Mouse (Mus musculus) adrenal gland, postnatal 14 days (tissue): ENCODE measurements around the gene Fkbp15. TPM values are rescaled to one million over a fixed set of nuclear protein-coding genes. Genes with fewer than 3 reads are reported as not detected.

Experiments used
- DNase-seq: peaks from one replicate; pipeline ENCODE4 v3.0.0; 2021; ENCODE audit warnings: mixed read lengths
- total RNA-seq: library from RNA; stranded (reverse); gene quantifications from 2 replicates; pipeline ENCODE4 v1.2.3, GENCODE M21; 2021

The Fkbp15 gene
- total RNA-seq, 1 experiment from 2014 or later, result 33.5 TPM

DNA sequence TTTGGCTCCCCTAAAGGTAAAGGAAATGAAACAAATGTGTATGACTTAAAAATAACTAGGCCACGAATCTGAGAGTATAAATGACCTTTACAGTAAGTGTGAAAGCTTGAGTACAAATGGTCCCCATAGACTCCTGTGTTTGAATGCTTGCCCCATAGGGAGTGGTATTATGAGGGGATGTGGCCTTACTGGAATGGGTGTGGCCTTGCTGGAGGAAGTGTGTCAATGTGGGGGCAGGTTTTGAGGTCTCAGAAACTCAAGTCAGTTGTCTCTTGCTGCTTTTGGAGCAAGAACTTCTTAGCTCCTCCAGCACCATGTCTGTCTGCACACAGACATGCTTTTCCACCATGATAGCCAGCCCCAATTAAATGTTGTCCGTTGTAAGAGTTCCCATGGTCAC lies 43.9 kb downstream of the Fkbp15 start:
- no peak for DNase-seq

- DNase-seq, result no peak
These were observed 45.8 kb downstream of the Fkbp15 start for GRCm38 (mm10) chr4:62314516-62314915.

GRCm38 (mm10) chr4:62313641-62314211 lies 46.6 kb downstream of the Fkbp15 start:
- DNase-seq, result no peak

DNA sequence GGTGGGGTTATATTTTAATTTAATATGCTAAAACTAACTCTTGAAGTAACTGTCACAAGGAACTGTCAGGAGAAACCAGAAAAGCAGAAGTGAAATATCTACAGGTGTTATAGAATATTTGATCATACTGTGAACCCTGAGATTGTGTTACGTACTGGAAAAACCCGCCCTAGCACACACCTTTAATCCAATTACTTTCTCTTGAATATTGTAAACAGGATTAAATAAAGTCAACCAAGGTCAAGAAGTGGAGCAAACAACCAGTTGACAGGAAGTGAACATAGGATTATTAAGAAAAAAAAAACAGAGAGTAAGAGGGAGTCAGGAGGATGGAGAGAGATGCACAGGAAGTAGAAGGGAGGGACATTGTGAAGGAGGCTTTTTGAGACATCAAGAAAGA lies 47.5 kb downstream of the Fkbp15 start:
- DNase-seq, result no peak

- no peak for DNase-seq
These were observed 51.9 kb downstream of the Fkbp15 start for GRCm38 (mm10) chr4:62308406-62308805.

GRCm38 (mm10) chr4:62306840-62307239 lies 53.5 kb downstream of the Fkbp15 start:
- no peak for DNase-seq

- DNase-seq, result no peak
These were observed 54.0 kb downstream of the Fkbp15 start for GRCm38 (mm10) chr4:62306301-62306700.

GRCm38 (mm10) chr4:62303288-62303687 lies 57.1 kb downstream of the Fkbp15 start:
- DNase-seq, result no peak

DNA sequence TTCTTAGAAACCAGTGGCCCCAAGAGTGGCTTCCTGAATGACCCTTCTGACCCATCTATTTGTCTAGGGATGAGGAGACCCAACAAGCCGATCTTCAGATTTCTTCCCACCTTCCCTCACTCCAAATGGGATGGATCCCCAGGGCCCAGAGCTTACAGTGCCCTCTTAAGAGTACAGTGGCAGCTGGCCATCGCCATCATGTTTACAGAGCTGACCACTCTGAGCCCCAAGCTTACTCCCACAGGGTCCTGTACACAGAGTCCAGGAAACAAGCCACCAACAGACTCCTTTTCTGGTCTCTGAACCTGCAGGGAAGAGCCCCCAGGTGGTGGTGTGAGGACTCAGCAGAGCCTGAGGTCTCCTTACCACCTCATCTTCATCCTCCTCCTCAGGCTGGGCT lies 57.6 kb downstream of the Fkbp15 start:
- no peak for DNase-seq

DNA sequence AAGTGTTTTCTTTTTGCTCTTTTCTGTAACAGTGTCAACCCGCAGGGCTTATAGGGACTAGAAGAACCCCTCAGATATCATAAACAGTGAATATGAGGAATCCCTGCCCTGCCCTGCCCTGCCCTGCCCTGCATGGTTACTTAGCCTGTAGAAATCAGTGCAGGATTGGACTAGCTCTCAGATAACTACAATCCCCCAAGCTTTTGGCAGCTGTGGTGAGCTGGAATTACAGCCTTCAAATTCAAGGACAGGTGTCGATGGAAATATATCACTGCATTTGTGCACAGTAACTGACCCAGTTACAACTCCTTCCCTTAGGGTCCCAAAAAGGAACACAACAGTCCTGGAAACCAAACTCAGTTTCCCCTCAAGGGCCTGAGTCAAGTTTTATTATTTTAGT lies 60.3 kb downstream of the Fkbp15 start:
- DNase-seq, result peak; percentile 52

DNA sequence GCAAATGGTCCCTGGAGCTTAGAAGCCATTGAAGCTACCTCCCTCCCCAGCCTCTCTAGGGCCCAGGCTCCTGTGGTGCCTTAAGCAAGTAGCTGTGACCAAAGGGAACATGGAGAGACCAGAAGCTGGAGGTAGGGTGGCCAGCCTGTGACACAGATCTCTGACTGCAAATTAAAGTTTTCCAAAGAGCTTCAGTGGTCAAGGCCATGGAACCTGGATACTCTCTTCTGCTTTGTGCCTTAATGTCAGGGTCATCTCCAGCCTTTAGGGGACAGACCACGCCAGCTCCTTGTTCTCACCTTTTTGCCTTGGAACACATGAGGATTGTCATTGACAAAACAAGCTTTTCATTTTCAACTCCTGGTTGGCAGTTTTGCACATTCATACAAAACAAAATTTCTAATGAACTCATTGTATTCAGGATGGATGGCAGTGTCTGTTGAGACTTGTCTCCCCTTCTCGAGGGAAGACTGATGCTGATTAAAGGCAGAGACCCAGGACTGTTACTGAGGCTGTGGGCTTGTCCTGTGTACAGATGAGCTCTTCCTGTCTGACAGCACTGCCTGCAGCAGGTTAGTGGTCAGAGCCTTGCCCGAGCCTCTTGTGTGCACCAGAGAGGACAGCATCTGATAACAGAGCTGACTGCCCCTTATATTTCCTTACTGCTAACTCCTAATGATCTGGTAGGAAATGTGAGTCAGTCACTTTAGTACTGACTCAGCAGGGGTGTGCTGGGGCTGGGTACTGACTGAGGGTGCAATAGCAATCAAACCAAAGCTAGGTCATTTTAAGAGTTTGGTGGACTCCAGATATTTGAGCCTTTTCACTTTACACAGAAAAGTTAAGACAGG lies 62.8 kb downstream of the Fkbp15 start:
- no peak for DNase-seq

GRCm38 (mm10) chr4:62294741-62295140 lies 65.6 kb downstream of the Fkbp15 start:
- no peak for DNase-seq

DNA sequence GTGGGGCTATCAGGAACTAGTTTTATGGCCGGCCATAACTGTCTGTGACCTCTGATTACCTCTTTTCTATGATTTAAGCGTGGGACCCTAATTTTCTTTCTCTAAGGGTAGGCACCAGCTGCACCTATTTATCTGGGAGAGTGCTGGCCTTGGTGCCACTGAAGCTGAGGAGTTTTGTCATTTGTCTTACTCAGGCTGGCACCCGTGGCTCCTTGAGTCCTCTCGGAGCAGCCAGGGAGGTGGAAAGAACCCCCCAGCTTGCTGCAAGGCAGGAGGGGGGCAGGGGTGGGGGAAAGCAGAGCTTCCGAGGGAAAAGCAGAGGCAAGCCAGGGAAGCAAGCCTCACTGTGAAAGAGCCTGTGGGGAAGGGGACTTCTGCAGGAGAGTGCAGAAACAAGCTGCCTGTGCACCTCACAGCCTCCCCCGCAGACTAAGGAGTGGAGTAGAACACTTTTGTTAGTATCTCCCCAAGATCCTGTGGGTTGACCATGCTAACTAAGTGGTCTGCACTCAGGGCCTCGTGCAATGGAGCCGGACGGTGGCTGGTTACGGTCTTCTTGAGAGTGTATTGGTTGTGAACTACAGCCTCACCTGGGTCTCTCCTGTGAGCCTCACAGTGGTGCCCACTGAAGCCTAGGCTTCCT lies 67.0 kb downstream of the Fkbp15 start:
- peak; percentile 29 for DNase-seq

- no peak for DNase-seq
These were observed 67.7 kb downstream of the Fkbp15 start for GRCm38 (mm10) chr4:62292461-62293180.

GRCm38 (mm10) chr4:62290816-62291505 lies 69.4 kb downstream of the Fkbp15 start:
- DNase-seq, result no peak

DNA sequence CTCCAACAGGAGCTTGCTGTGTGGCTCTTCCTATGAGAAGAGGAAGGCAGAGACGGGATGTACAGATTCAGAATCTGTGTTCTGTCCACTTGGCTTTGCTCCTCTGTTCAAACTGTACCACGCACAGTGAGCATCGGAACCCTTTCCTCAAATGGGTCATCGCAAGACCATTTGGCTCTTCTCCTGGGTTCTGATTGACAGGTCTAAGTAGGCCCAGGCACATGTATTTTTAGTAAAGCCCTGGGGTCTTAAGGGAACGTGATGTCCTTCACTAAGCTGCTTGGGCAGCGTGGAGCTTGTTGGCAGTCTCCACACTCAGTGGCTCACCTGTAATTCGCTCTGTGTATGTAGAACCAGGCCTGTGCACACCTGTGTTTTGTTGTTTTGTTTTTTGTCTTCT lies 71.1 kb downstream of the Fkbp15 start:
- no peak for DNase-seq

DNA sequence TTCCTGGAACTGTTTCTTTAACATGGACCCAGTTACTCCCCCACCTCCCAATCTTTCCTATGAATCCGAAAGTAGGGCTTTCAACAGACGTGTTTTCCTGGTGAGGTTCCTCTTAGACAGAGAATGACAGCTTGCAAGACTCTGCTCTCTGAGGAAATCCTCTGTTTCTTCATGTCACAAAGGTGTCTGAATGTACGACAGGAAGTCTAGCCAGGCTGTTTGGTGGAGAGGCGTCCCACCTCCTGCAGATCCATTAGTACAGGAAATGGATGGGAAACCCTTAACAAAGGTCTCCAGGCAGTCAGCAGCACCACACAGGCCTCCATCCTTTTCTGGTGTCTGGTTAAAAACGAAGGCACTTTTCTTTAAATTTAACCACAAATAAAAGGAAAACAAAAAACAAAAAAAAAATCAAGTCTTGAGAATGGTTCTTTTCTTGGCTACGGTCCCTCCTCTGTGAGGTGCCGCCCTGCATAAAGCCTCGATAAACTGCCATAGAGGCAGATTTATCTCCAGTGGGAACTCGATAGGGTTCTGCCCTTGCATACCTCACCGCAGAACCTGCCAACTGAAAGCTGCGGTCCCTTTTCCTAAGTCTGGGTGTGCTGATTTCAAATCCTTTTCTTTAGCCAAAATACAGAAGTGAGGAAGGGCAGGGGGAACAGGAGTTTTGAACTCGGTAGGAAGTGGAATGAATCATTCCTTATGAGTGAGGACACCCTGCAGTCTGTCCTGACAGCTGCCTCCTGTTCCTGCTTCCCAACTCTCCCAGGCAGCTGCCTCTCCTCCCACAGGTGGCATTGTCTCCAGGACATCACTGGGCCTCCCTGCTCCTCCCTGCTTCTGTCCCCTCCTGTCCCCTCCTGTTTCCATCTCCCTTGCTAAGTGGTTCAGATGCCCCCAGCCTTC lies 73.1 kb downstream of the Fkbp15 start:
- peak; percentile 24 for DNase-seq

GRCm38 (mm10) chr4:62286257-62286991 lies 73.9 kb downstream of the Fkbp15 start:
- DNase-seq, result peak; percentile 87

DNA sequence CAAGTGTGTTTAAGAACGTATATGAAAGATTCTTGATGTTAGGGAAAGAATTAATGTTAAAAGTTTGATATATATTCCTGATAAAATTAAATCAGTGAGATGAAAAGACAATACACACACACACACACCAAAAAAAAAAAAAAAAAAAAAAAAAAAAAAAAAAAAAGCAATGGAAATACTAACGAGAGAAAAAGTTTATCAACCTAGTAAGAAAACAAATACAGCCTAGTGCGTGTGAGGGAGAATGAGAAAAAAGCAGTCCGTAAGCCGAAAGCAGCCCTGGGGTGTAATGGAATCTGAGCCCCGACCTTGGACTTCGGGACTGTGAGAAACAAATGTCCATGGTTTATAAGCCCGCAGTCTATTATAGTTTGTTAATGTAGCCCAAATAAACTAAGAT lies 74.8 kb downstream of the Fkbp15 start:
- peak; percentile 4 for DNase-seq

- no peak for DNase-seq
These were observed 77.4 kb downstream of the Fkbp15 start for GRCm38 (mm10) chr4:62282969-62283368.
